Mouse (Mus musculus) kidney, adult 2 months (tissue): ENCODE measurements around the gene Olfr66.

Experiments used
- CTCF ChIP-seq: fragments of 200-500 bp; conservative IDR thresholded peaks from 2 replicates; pipeline ENCODE4 v1.5.1; 2011; ENCODE audit warnings: low read depth, mild to moderate bottlenecking, control low read depth, low read length, moderate library complexity, mixed read lengths; ENCODE audit not compliant: insufficient read depth, insufficient read length
- POLR2A ChIP-seq: fragments of 200-500 bp; IDR thresholded peaks from one replicate; pipeline ENCODE4 v1.6.1; 2011; ENCODE audit warnings: low read depth, low read length, control low read depth

- TF ChIP-seq POLR2A, result no peak
- TF ChIP-seq CTCF, result no peak
These were observed 24.0 kb upstream of the Olfr66 start for GRCm38 (mm10) chr7:103910047-103910446.
